Mouse (Mus musculus): ENCODE measurements around the gene Tex21. TPM values are rescaled to one million over a fixed set of nuclear protein-coding genes. Genes with fewer than 3 reads are reported as not detected.
A peak's percentile ranks its signal among the peaks of the same experiment; 100 is the strongest.

The Tex21 gene
- polyA plus RNA-seq, 1 experiment: not detected

GRCm38 (mm10) chr12:76185167-76185816 lies 61.3 kb downstream of the Tex21 start:
- TF ChIP-seq USF1 (IDR thresholded peaks at IDR 0.05; ENCODE audit: low read depth): peak; percentile 36
- TF ChIP-seq FOSL1 (IDR thresholded peaks at IDR 0.05; ENCODE audit: insufficient read depth, low read length, poor library complexity, severe bottlenecking): no peak
- Histone ChIP-seq H3K79me2 (ENCODE audit: control insufficient read depth, insufficient read depth) (no peaks in the 10 kb centered on the region), H3K36me3 (ENCODE audit: control insufficient read depth, insufficient read depth) (no peaks in the 10 kb centered on the region), H3K4me3 (ENCODE audit: insufficient read depth, poor library complexity, severe bottlenecking) (no peak overlapping the region), H3ac (ENCODE audit: control insufficient read depth, insufficient read length, low read depth) (no peak overlapping the region), H3K79me3 (ENCODE audit: low read depth) (no peaks in the 10 kb centered on the region), H3K27me3 (ENCODE audit: control insufficient read depth, insufficient read depth, insufficient read length) (no peaks in the 10 kb centered on the region)

GRCm38 (mm10) chr12:76184271-76184670 lies 62.3 kb downstream of the Tex21 start:
- Histone ChIP-seq H3ac (ENCODE audit: control insufficient read depth, insufficient read length, low read depth) (no peak overlapping the region), H3K36me3 (ENCODE audit: control insufficient read depth, insufficient read depth) (no peaks in the 10 kb centered on the region), H3K27me3 (ENCODE audit: control insufficient read depth, insufficient read depth, insufficient read length) (no peaks in the 10 kb centered on the region), H3K79me3 (ENCODE audit: low read depth) (no peaks in the 10 kb centered on the region), H3K79me2 (ENCODE audit: control insufficient read depth, insufficient read depth) (no peaks in the 10 kb centered on the region), H3K4me3 (ENCODE audit: insufficient read depth, poor library complexity, severe bottlenecking) (no peak overlapping the region)
- TF ChIP-seq CEBPB (IDR thresholded peaks at IDR 0.05; ENCODE audit: low read depth) (no peak), MAX (IDR thresholded peaks at IDR 0.05) (no peak), USF1 (IDR thresholded peaks at IDR 0.05; ENCODE audit: low read depth) (no peak), CTCF (IDR thresholded peaks at IDR 0.05; ENCODE audit: control insufficient read depth, insufficient read depth, insufficient read length) (no peak), MYOG (IDR thresholded peaks at IDR 0.05; ENCODE audit: control insufficient read depth, extremely low read depth, insufficient read length) (no peak), FOSL1 (IDR thresholded peaks at IDR 0.05; ENCODE audit: insufficient read depth, low read length, poor library complexity, severe bottlenecking) (no peak), MYOD1 (IDR thresholded peaks at IDR 0.05; ENCODE audit: control insufficient read depth, insufficient read length, low read depth) (no peak)

GRCm38 (mm10) chr12:76182831-76183230 lies 63.7 kb downstream of the Tex21 start:
- no peak for TF ChIP-seq MYOD1 (IDR thresholded peaks at IDR 0.05; ENCODE audit: control insufficient read depth, insufficient read length, low read depth)
- no peak for TF ChIP-seq FOSL1 (IDR thresholded peaks at IDR 0.05; ENCODE audit: insufficient read depth, low read length, poor library complexity, severe bottlenecking)
- TF ChIP-seq MAX (IDR thresholded peaks at IDR 0.05): no peak
- TF ChIP-seq USF1 (IDR thresholded peaks at IDR 0.05; ENCODE audit: low read depth): no peak
- no peak for TF ChIP-seq CEBPB (IDR thresholded peaks at IDR 0.05; ENCODE audit: low read depth)
- TF ChIP-seq MYOG (IDR thresholded peaks at IDR 0.05; ENCODE audit: control insufficient read depth, extremely low read depth, insufficient read length): no peak
- TF ChIP-seq CTCF (IDR thresholded peaks at IDR 0.05; ENCODE audit: control insufficient read depth, insufficient read depth, insufficient read length): no peak
- H3K36me3 ChIP-seq (ENCODE audit: control insufficient read depth, insufficient read depth): no peaks in the 10 kb centered on the region
- no peak overlapping the region for H3ac ChIP-seq (ENCODE audit: control insufficient read depth, insufficient read length, low read depth)
- no peaks in the 10 kb centered on the region for H3K27me3 ChIP-seq (ENCODE audit: control insufficient read depth, insufficient read depth, insufficient read length)
- no peaks in the 10 kb centered on the region for H3K79me2 ChIP-seq (ENCODE audit: control insufficient read depth, insufficient read depth)
- H3K4me3 ChIP-seq (ENCODE audit: insufficient read depth, poor library complexity, severe bottlenecking): no peak overlapping the region
- no peaks in the 10 kb centered on the region for H3K79me3 ChIP-seq (ENCODE audit: low read depth)

- no peaks in the 10 kb centered on the region for H3K79me2 ChIP-seq (ENCODE audit: control insufficient read depth, insufficient read depth)
- H3ac ChIP-seq (ENCODE audit: control insufficient read depth, insufficient read length, low read depth): no peak overlapping the region
- TF ChIP-seq FOSL1 (IDR thresholded peaks at IDR 0.05; ENCODE audit: insufficient read depth, low read length, poor library complexity, severe bottlenecking) (no peak), CEBPB (IDR thresholded peaks at IDR 0.05; ENCODE audit: low read depth) (no peak), MYOG (IDR thresholded peaks at IDR 0.05; ENCODE audit: control insufficient read depth, extremely low read depth, insufficient read length) (no peak), MAX (IDR thresholded peaks at IDR 0.05) (no peak), CTCF (IDR thresholded peaks at IDR 0.05; ENCODE audit: control insufficient read depth, insufficient read depth, insufficient read length) (no peak), USF1 (IDR thresholded peaks at IDR 0.05; ENCODE audit: low read depth) (no peak), MYOD1 (IDR thresholded peaks at IDR 0.05; ENCODE audit: control insufficient read depth, insufficient read length, low read depth) (no peak)
- no peaks in the 10 kb centered on the region for H3K36me3 ChIP-seq (ENCODE audit: control insufficient read depth, insufficient read depth)
- no peak overlapping the region for H3K4me3 ChIP-seq (ENCODE audit: insufficient read depth, poor library complexity, severe bottlenecking)
- H3K27me3 ChIP-seq (ENCODE audit: control insufficient read depth, insufficient read depth, insufficient read length): no peaks in the 10 kb centered on the region
- H3K79me3 ChIP-seq (ENCODE audit: low read depth): no peaks in the 10 kb centered on the region
These were observed 65.1 kb downstream of the Tex21 start for GRCm38 (mm10) chr12:76181471-76181870.

- H3ac ChIP-seq (ENCODE audit: control insufficient read depth, insufficient read length, low read depth): no peak overlapping the region
- TF ChIP-seq CTCF (IDR thresholded peaks at IDR 0.05; ENCODE audit: control insufficient read depth, insufficient read depth, insufficient read length) (no peak), USF1 (IDR thresholded peaks at IDR 0.05; ENCODE audit: low read depth) (no peak), MYOD1 (IDR thresholded peaks at IDR 0.05; ENCODE audit: control insufficient read depth, insufficient read length, low read depth) (no peak), MAX (IDR thresholded peaks at IDR 0.05) (no peak), MYOG (IDR thresholded peaks at IDR 0.05; ENCODE audit: control insufficient read depth, extremely low read depth, insufficient read length) (no peak), FOSL1 (IDR thresholded peaks at IDR 0.05; ENCODE audit: insufficient read depth, low read length, poor library complexity, severe bottlenecking) (no peak), CEBPB (IDR thresholded peaks at IDR 0.05; ENCODE audit: low read depth) (no peak)
- no peaks in the 10 kb centered on the region for H3K27me3 ChIP-seq (ENCODE audit: control insufficient read depth, insufficient read depth, insufficient read length)
- H3K4me3 ChIP-seq (ENCODE audit: insufficient read depth, poor library complexity, severe bottlenecking): no peak overlapping the region
- H3K36me3 ChIP-seq (ENCODE audit: control insufficient read depth, insufficient read depth): no peaks in the 10 kb centered on the region
- no peaks in the 10 kb centered on the region for H3K79me3 ChIP-seq (ENCODE audit: low read depth)
- no peaks in the 10 kb centered on the region for H3K79me2 ChIP-seq (ENCODE audit: control insufficient read depth, insufficient read depth)
These were observed 66.1 kb downstream of the Tex21 start for GRCm38 (mm10) chr12:76180442-76180841.

GRCm38 (mm10) chr12:76179527-76179926 lies 67.0 kb downstream of the Tex21 start:
- Histone ChIP-seq H3K79me3 (ENCODE audit: low read depth) (no peaks in the 10 kb centered on the region), H3K4me3 (ENCODE audit: insufficient read depth, poor library complexity, severe bottlenecking) (no peak overlapping the region), H3K36me3 (ENCODE audit: control insufficient read depth, insufficient read depth) (no peaks in the 10 kb centered on the region), H3K79me2 (ENCODE audit: control insufficient read depth, insufficient read depth) (no peaks in the 10 kb centered on the region), H3ac (ENCODE audit: control insufficient read depth, insufficient read length, low read depth) (no peak overlapping the region), H3K27me3 (ENCODE audit: control insufficient read depth, insufficient read depth, insufficient read length) (no peaks in the 10 kb centered on the region)
- TF ChIP-seq CTCF (IDR thresholded peaks at IDR 0.05; ENCODE audit: control insufficient read depth, insufficient read depth, insufficient read length) (no peak), CEBPB (IDR thresholded peaks at IDR 0.05; ENCODE audit: low read depth) (no peak), USF1 (IDR thresholded peaks at IDR 0.05; ENCODE audit: low read depth) (no peak), MAX (IDR thresholded peaks at IDR 0.05) (no peak), MYOD1 (IDR thresholded peaks at IDR 0.05; ENCODE audit: control insufficient read depth, insufficient read length, low read depth) (no peak), MYOG (IDR thresholded peaks at IDR 0.05; ENCODE audit: control insufficient read depth, extremely low read depth, insufficient read length) (no peak), FOSL1 (IDR thresholded peaks at IDR 0.05; ENCODE audit: insufficient read depth, low read length, poor library complexity, severe bottlenecking) (no peak)

Data from C2C12 (cell line).